Mouse (Mus musculus): ENCODE measurements around the gene Olfr56.
"Not testable (repeated sequence)": the region's sequence is repeated elsewhere in the genome, so short reads cannot be mapped to it uniquely, and the experiment has no call there.

- not testable (repeated sequence) for TF ChIP-seq GATA1 (IDR thresholded peaks at IDR 0.05; ENCODE audit: borderline replicate concordance, low read length); FLI1 (IDR thresholded peaks at IDR 0.05; ENCODE audit: low read length)
These were observed 197.5 kb downstream of the Olfr56 start for GRCm38 (mm10) chr11:49176047-49176779.
